Mouse (Mus musculus) heart, postnatal 0 days (tissue): ENCODE data around the gene Mat1a.

ENCODE experiments used
- CTCF ChIP-seq: IDR thresholded peaks from 2 replicates; pipeline ENCODE4 v1.5.1; 2016; ENCODE audit warnings: antibody characterized with exemption, control low read depth, low read depth
- EP300 ChIP-seq: IDR thresholded peaks from 2 replicates; pipeline ENCODE4 v1.6.1; 2016; ENCODE audit warnings: antibody characterized with exemption, low read depth

GRCm38 (mm10) chr14:41072944-41073275, 31.9 kb upstream of the Mat1a start:
- TF ChIP-seq CTCF: no peak
- no peak for TF ChIP-seq EP300
